Mouse (Mus musculus) myocyte (in vitro differentiated cells): ENCODE measurements at regions not wholly inside any gene's neighbourhood (a gene's known extent, or its start where the extent isn't known, plus 50 kb on each side); places are given as distances from the start of the nearest gene placed in this dataset.

Experiments
- H3K27me3 ChIP-seq: one replicate; pipeline ENCODE4 v1.6.1; 2011; ENCODE audit not compliant: control insufficient read depth, insufficient read depth, insufficient read length
- H3K36me3 ChIP-seq: one replicate; pipeline ENCODE4 v1.6.1; 2011; ENCODE audit not compliant: control insufficient read depth, insufficient read depth
- H3K4me2 ChIP-seq: one replicate; pipeline ENCODE4 v1.6.1; 2011; ENCODE audit warnings: low read depth, control low read depth
- H3K4me3 ChIP-seq: one replicate; pipeline ENCODE4 v1.5.1; 2011; ENCODE audit warnings: mild to moderate bottlenecking, control low read depth, moderate library complexity
- H3K79me2 ChIP-seq: one replicate; pipeline ENCODE4 v1.6.1; 2011; ENCODE audit not compliant: control insufficient read depth, insufficient read depth
- H3ac ChIP-seq: one replicate; pipeline ENCODE4 v1.6.1; 2011; ENCODE audit not compliant: control insufficient read depth, insufficient read length
- CEBPB ChIP-seq: IDR thresholded peaks from 2 replicates; pipeline ENCODE4 v1.6.1; 2011; ENCODE audit warnings: mild to moderate bottlenecking, moderate library complexity; ENCODE audit not compliant: poor library complexity, insufficient read depth, severe bottlenecking
- E2F4 ChIP-seq: IDR thresholded peaks from one replicate; pipeline ENCODE4 v1.6.1; 2011; ENCODE audit warnings: mild to moderate bottlenecking, control low read depth, moderate library complexity; ENCODE audit not compliant: insufficient read depth
- MAX ChIP-seq: IDR thresholded peaks from one replicate; pipeline ENCODE4 v1.6.1; 2011; ENCODE audit warnings: low read depth, mild to moderate bottlenecking, control low read depth
- MYOD1 ChIP-seq, 3 experiments: IDR thresholded peaks; one replicate each; pipeline ENCODE4 v1.6.1; 2011; ENCODE audit warnings: control low read depth in 2 of 3, low read depth in 2 of 3, mild to moderate bottlenecking in 2 of 3, moderate library complexity in 1 of 3; ENCODE audit not compliant: insufficient read length in 2 of 3, control insufficient read depth in 1 of 3
- MYOG ChIP-seq, 3 experiments: IDR thresholded peaks; one replicate each; pipeline ENCODE4 v1.6.1; 2011; ENCODE audit warnings: control low read depth in 2 of 3, low read depth in 2 of 3, mild to moderate bottlenecking in 2 of 3; ENCODE audit not compliant: insufficient read length in 2 of 3, control insufficient read depth in 1 of 3, insufficient read depth in 1 of 3
- POLR2A ChIP-seq: IDR thresholded peaks from one replicate; pipeline ENCODE4 v1.6.1; 2011; ENCODE audit warnings: low read depth, mild to moderate bottlenecking, control low read depth, moderate library complexity; ENCODE audit not compliant: insufficient read length
- POLR2AphosphoS2 ChIP-seq: IDR thresholded peaks from one replicate; pipeline ENCODE4 v1.6.1; 2011; ENCODE audit warnings: low read depth, control low read depth; ENCODE audit not compliant: insufficient read length
- REST ChIP-seq: IDR thresholded peaks from one replicate; pipeline ENCODE4 v1.6.1; 2011; ENCODE audit warnings: mild to moderate bottlenecking, control low read depth, moderate library complexity; ENCODE audit not compliant: insufficient read depth, insufficient read length
- SRF ChIP-seq: IDR thresholded peaks from one replicate; pipeline ENCODE4 v1.6.1; 2011; ENCODE audit warnings: low read depth; ENCODE audit not compliant: control insufficient read depth, insufficient read length
- TCF12 ChIP-seq: IDR thresholded peaks from one replicate; pipeline ENCODE4 v1.6.1; 2011; ENCODE audit warnings: mild to moderate bottlenecking, control low read depth; ENCODE audit not compliant: poor library complexity, insufficient read depth, severe bottlenecking
- TCF3 ChIP-seq: IDR thresholded peaks from one replicate; pipeline ENCODE4 v1.6.1; 2011; ENCODE audit warnings: low read depth, control low read depth; ENCODE audit not compliant: insufficient read length
- USF1 ChIP-seq: IDR thresholded peaks from one replicate; pipeline ENCODE4 v1.6.1; 2011; ENCODE audit warnings: low read depth, mild to moderate bottlenecking, control low read depth, moderate library complexity

DNA sequence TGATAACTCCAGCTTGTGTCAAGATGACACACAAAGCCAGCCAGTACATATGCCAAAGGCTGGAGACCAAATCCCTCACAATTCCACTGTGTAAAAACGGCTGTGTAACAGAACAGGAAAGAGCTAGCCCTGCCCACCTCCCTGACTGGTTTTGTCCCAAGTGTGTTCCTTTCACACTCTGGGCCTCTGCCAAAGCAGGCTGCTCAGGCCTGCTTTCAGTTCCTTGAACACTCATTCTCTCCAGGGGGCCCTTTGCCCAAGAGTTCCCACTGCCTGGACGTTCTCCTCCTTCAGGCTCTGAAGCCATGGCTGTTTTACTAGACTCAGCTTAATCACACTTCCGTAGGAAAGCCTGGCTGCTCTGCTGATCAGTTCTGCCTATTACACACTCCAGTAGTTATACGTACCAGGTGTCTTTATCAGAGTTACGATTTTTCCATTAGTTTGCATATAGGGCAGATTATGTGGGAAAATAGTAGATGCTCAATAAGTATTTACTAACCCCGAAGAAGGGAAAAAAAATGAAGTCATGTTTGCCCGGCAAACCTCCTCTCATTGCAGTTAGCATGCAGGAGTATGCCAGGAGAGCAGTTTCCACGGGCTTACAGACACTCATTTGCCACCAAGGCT lies 144.5 kb upstream of the Smim15 start:
- Histone ChIP-seq H3ac (no peak overlapping the region), H3K4me2 (no peak overlapping the region), H3K36me3 (no peaks in the 10 kb centered on the region), H3K27me3 (no peaks in the 10 kb centered on the region), H3K4me3 (no peak overlapping the region), H3K79me2 (no peaks in the 10 kb centered on the region)
- TF ChIP-seq CEBPB: no peak
- TF ChIP-seq USF1: no peak
- no peak for TF ChIP-seq SRF
- TF ChIP-seq REST: no peak
- no peak for TF ChIP-seq E2F4
- TF ChIP-seq TCF3: no peak
- no peak for TF ChIP-seq MYOG (IDR thresholded peaks at IDR 0.05; ENCODE audit: control insufficient read depth in 1 of 3, insufficient read depth in 1 of 3, insufficient read length in 2 of 3, low read depth in 2 of 3)

DNA sequence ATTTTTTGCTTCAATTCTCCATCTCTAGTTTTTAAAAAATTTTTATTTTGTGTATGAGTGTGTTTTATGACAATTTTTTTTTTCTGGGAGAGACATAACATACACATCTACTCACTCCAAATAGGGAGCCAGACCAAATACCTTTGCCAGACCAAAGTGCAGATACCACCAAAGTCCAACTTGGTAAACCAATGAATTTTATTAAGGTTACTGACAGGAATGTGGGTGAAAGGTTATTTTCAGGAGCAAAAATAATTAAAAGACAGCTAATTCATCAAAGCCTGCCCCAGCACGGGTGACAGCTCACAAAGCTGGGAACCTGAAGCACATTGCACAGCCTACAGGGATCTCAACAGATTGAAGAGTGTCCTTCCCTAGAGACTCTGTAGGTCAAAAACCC lies 146.6 kb upstream of the Smim15 start:
- H3K27me3 ChIP-seq: no peaks in the 10 kb centered on the region
- no peak overlapping the region for H3ac ChIP-seq
- no peak overlapping the region for H3K4me2 ChIP-seq
- H3K36me3 ChIP-seq: no peaks in the 10 kb centered on the region
- TF ChIP-seq REST (no peak), TCF12 (no peak)
- no peaks in the 10 kb centered on the region for H3K79me2 ChIP-seq
- H3K4me3 ChIP-seq: no peak overlapping the region

DNA sequence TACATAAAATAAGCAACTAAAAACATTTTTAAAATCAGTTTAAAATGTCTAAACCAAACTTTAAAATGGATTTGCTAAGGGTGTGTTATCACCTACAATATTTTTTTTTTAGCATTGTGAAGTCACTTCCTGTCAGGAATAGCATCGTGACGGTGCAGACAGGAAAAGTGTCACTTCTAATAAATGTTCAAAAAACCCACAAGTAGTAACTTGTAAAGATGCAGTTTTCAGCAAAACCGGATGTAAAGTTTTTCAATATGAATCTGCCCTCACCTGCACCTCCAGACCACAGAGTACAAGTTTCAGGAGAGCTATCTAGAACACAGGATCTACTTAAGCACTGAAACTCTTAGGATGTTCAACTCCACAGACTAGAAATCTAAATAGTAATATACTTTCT lies 147.1 kb upstream of the Smim15 start:
- Histone ChIP-seq H3K4me3 (no peak overlapping the region), H3K4me2 (no peak overlapping the region), H3ac (no peak overlapping the region), H3K36me3 (no peaks in the 10 kb centered on the region), H3K27me3 (no peaks in the 10 kb centered on the region), H3K79me2 (no peaks in the 10 kb centered on the region)
- TF ChIP-seq MYOG (IDR thresholded peaks at IDR 0.05; ENCODE audit: control insufficient read depth in 1 of 3, insufficient read depth in 1 of 3, insufficient read length in 2 of 3, low read depth in 2 of 3) (no peak), REST (no peak), SRF (no peak), MYOD1 (IDR thresholded peaks at IDR 0.05; ENCODE audit: control insufficient read depth in 1 of 3, insufficient read length in 2 of 3, low read depth in 2 of 3) (no peak)

DNA sequence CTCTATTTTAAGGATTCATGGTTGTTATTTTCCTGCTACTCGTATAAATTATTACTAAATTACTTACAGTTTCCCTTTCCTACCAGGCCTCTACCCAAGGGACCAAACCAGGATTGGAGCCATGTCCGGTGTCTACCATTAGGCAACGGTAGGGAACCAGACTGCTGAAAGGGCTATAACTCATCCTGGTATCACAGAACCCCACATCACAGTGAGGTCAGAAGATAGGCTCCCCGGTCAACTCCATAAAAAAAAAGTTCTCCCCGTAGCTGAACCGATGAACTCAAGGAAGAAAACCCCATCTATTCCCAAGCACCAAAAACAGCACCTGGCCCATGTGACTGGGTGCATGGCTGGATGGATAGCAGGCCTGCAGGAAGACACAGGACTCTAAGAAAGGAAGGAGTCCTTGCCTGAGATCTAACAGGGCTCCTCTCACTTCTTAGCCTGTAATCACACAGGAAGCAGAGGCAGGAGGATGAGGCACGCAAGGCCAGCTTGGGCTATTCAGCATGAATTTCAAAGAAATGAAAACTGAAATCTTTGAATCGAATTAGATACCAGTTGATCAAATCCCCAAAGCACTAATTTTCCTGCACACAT lies 150.6 kb upstream of the Smim15 start:
- no peaks in the 10 kb centered on the region for H3K27me3 ChIP-seq
- no peaks in the 10 kb centered on the region for H3K36me3 ChIP-seq

DNA sequence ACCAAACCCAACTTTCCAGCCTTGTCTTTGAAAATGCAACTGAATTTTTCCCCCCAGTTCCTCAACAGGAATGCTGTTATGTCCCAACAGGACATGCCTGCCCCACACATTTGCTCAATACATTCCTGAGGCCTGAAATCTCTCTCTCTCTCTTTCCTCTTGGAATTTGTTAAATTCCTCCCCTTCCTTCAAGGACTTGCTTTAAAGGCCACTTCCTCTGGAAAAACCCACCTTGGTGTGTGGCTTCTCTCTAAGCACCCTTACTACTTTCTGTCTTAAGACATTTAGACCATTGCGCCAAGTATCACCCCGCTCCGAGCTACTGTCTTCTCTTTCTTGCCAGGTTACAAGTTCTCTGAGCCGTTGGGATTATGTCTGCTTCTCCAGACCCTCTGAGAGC lies 151.2 kb upstream of the Smim15 start:
- Histone ChIP-seq H3K36me3 (no peaks in the 10 kb centered on the region), H3K27me3 (no peaks in the 10 kb centered on the region)
- TF ChIP-seq CEBPB (no peak), MYOG (IDR thresholded peaks at IDR 0.05; ENCODE audit: control insufficient read depth in 1 of 3, insufficient read depth in 1 of 3, insufficient read length in 2 of 3, low read depth in 2 of 3) (no peak), MYOD1 (IDR thresholded peaks at IDR 0.05; ENCODE audit: control insufficient read depth in 1 of 3, insufficient read length in 2 of 3, low read depth in 2 of 3) (no peak), MAX (no peak), REST (no peak), POLR2AphosphoS2 (no peak), TCF12 (no peak), TCF3 (no peak), E2F4 (no peak), POLR2A (no peak), USF1 (no peak), SRF (no peak)

More for the DNA sequence above, 150.6 kb upstream of the Smim15 start:
- Histone ChIP-seq H3ac (no peak overlapping the region), H3K4me3 (no peak overlapping the region), H3K4me2 (no peak overlapping the region), H3K79me2 (no peaks in the 10 kb centered on the region)
- TF ChIP-seq POLR2A (no peak), SRF (no peak), TCF3 (no peak), MAX (no peak)

More for the DNA sequence above, 151.2 kb upstream of the Smim15 start:
- Histone ChIP-seq H3K4me2 (no peak overlapping the region), H3K79me2 (peaks cover 3% of the 10 kb centered on the region), H3K4me3 (no peak overlapping the region), H3ac (no peak overlapping the region)
